Mouse (Mus musculus) heart, postnatal 10 days (tissue): ENCODE results near the gene Cngb1. TPM values are rescaled to one million over a fixed set of nuclear protein-coding genes. Genes with fewer than 3 reads are reported as not detected.

Experiments used
- DNase-seq, 2 experiments: peaks; one replicate each; pipeline ENCODE4 v3.0.0; 2021
- intact Hi-C: fragments of 180-260 bp; cut with DNase I; formaldehyde crosslinking; loops from one replicate; pipeline ENCODE4 v1.15.1; 2025
- total RNA-seq, 2 experiments: library from RNA; stranded (reverse); gene quantifications; 2 replicates each; pipeline ENCODE4 v1.2.3; 2021

Gene Cngb1
- 1 to 10 TPM; 1.5 to 3.2 TPM for total RNA-seq

GRCm38 (mm10) chr8:95306431-95306830 is at the start of gene Cngb1:
TSS of gene Cngb1 (minus strand) at chr8:95306585.
- intact Hi-C loops: loop anchor here (10.0 kb wide), 1 partner anchor 372 kb away; no protein-coding TSS in a partner anchor
- no peak for DNase-seq

- no peak for DNase-seq
- intact Hi-C loops: loop anchor here (5.0 kb wide), 1 partner anchor 38 kb away; no protein-coding TSS in a partner anchor
Observed at GRCm38 (mm10) chr8:95354606-95355005, 48.2 kb upstream of the Cngb1 start.

- intact Hi-C loops: loop anchor here (1.0 to 5.0 kb wide), 3 partner anchors 25 to 74 kb away; no protein-coding TSS in a partner anchor
- DNase-seq: peak; percentile 73 to 76
Observed at GRCm38 (mm10) chr8:95352871-95353866, 46.8 kb upstream of the Cngb1 start.

- peak; percentile 87 to 91 for DNase-seq
- intact Hi-C loops: loop anchor here (1.0 to 5.0 kb wide), 2 partner anchors 40 to 75 kb away; no protein-coding TSS in a partner anchor
Observed at GRCm38 (mm10) chr8:95352151-95352870, 45.9 kb upstream of the Cngb1 start, which contains the start of gene Mmp15. TSS of gene Mmp15 (plus strand) at chr8:95352268.

DNA sequence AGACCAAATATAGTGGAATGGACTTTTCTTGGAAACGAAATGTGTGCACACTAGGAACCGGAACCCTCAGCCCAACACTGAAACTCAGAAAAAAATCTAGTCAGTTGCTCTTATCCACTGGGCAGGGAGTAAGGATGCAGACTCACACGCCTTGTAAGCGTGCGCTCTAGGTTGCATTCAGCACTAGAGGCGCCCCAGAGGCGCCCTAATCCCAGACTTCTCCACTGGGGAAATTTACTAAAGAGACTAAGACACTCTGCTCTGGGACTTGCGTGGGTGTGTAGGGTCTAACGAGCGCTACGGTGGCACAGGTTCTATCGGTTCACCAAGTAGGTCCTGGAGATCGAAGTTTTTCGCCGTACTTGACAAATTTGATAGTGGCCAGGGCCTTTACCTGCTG is 45.1 kb upstream of the Cngb1 start:
- intact Hi-C loops: loop anchor here (5.0 kb wide), 1 partner anchor 41 kb away; no protein-coding TSS in a partner anchor
- peak; percentile 50 to 57 for DNase-seq

- intact Hi-C loops: loop anchor here (2.0 to 5.0 kb wide), 4 partner anchors 86 to 253 kb away; partner anchors contain the start of gene Cfap20
- DNase-seq: peak; percentile 78 to 83
Observed at GRCm38 (mm10) chr8:95348811-95349630, 42.6 kb upstream of the Cngb1 start.

- intact Hi-C loops: loop anchor here (2.0 to 5.0 kb wide), 4 partner anchors 86 to 254 kb away; partner anchors contain the start of gene Cfap20
- DNase-seq: no peak
Observed at GRCm38 (mm10) chr8:95348356-95348755, 42.0 kb upstream of the Cngb1 start.

DNA sequence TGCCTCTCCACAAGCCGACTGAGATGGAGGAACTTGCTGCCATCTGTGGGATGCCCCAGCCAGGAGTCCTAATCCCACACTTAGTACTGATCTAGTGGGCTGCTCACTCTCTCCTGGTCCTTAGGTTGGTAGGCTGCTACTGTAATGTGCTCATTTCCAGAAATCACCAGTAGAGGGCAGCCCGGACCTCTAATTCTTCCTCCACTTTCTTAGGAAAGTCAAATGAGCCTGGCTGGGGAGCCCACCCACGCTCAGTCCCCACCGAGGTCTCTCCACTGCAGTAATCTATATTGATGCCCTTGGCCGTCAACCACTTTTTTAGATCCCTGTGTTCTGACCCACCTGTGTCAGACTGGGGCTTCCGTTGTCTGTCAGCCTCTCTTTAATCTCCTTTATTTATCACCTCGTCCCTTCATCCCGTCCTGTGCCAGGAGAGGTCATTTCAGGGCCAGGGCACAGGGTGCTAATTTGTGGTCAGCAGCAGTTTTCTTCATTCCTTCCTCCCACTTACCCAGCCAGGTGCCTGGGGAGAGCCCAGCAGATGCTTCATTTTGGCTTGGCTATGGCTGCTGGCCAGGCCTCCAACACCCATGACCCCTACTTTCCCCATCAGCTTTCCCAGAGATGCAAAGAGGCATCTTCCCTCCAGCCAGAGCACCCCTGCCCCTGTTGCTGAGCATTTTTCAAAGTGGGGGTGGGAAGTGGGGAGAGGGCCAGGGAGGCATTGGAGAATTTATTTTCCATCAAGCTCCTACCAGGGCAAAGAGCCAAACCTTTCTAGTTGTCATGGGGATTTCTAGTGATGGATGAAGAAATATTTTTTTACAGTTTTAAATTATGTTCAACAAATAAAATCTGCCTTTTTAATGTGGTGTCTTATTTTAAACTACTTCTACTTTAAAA is 40.5 kb upstream of the Cngb1 start:
- intact Hi-C loops: loop anchor here (1.0 to 5.0 kb wide), 5 partner anchors 83 to 350 kb away; no protein-coding TSS in a partner anchor
- DNase-seq: peak; percentile 84 to 90

DNA sequence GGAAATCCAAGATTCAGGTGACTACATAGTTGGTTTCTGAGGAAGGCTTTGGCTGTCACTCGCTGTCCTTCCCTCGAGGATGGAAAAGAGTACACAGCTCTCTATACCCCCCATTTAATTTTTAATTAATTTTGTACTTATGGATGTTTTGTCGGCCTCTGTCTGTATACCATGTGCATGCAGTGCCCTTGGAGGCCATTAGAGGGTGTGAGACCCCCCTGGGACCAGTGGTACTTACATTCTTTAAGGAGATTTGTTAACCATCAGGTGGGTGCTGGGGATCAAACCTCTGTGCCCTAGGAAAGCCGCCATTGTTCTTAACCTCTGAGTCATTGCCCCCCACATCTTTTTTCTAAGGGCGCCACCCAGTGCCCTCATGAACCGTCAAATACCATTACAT is 38.3 kb upstream of the Cngb1 start:
- DNase-seq: no peak

GRCm38 (mm10) chr8:95341721-95342120 is 35.3 kb upstream of the Cngb1 start:
- DNase-seq: peak; percentile 76 to 81

More for the DNA sequence above, 38.3 kb upstream of the Cngb1 start:
- intact Hi-C loops: loop anchor here (5.0 kb wide), 3 partner anchors 108 to 258 kb away; no protein-coding TSS in a partner anchor

GRCm38 (mm10) chr8:95336363-95336762 is 30.0 kb upstream of the Cngb1 start:
- intact Hi-C loops: no loop called here
- no peak for DNase-seq

More at GRCm38 (mm10) chr8:95341721-95342120, 35.3 kb upstream of the Cngb1 start:
- intact Hi-C loops: no loop called here

DNA sequence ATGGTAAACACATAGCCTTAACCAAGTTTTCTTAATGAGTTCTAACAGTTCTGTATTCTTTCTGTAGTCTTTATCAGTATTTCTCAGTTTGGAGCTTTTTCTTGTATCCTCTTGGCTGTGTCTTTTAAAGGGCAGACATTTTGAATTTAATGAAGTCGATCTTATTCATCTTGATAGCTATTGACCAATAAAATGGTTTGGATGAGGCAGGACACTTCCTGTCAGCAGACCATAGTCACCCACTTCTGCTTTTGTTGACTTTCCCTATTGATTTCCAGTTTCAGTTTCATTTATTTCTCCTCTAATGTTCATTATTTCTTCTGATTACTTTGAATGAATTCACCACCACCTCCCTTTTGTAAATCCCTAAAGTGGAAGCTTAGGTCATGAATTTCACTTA is 29.3 kb upstream of the Cngb1 start:
- no peak for DNase-seq
- intact Hi-C loops: no loop called here

DNA sequence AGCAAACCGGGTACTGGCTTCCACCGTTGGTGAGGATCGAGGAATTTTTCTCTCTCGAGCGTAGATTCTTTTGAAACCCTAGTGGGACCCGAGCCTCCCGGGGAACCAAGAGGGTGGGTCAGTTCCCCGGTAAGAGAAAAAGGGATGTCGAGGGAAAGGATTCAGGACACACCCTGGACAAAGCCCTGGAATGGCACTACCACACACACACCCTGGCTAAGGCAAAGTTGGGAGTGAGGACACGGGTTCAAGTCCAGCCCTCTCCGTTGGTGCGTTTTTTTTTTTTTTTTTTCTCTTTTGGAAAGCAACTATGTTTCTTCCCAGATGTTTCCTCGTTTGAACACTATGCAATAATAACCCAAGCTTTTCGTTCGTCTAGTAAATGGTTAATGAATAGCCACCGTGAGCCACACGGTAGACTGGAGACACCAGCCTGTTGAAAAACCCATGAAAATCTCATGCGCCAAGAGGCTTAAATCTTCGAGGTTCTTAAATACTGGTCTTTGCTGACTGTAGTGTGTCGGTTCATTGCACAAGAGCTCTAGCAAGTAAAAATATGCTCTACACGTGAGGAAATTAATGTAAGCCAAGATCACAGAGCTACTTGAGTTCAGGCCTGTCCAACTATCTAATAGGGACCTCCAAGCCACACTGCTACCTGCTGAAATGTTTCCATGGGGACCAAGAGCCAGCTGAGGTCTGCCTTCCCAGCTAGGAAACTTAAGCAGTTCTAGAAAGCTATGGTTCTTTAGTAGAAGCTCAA is 26.2 kb upstream of the Cngb1 start:
- DNase-seq: no peak
- intact Hi-C loops: no loop called here

GRCm38 (mm10) chr8:95331720-95332436 is 25.5 kb upstream of the Cngb1 start, which contains the start of the genes Zfp319 and Usb1:
TSS of gene Zfp319 (minus strand) at chr8:95331950.
TSS of gene Usb1 (plus strand) at chr8:95332284.
- peak; percentile 96 to 98 for DNase-seq
- intact Hi-C loops: loop anchor here (1.0 kb wide), 1 partner anchor 77 kb away; no protein-coding TSS in a partner anchor

GRCm38 (mm10) chr8:95331156-95331719 is 24.9 kb upstream of the Cngb1 start:
- intact Hi-C loops: loop anchor here (1.0 kb wide), 1 partner anchor 76 kb away; no protein-coding TSS in a partner anchor
- no peak for DNase-seq

- no peak for DNase-seq
- intact Hi-C loops: no loop called here
Observed at GRCm38 (mm10) chr8:95330367-95330766, 24.0 kb upstream of the Cngb1 start.
